Comparison of ENCODE assay signal across 27 mouse cellular contexts in genomic region chr5:98054834-98055233, GRCm38 (mm10). TPM values are rescaled to one million over a fixed set of nuclear protein-coding genes. Genes with fewer than 3 reads are reported as not detected.
DNase-seq lines count a peak whose midpoint lies in the region; ATAC-seq and TF ChIP-seq lines count a peak whose summit lies in the region.
"Had no signal": no experiment of that assay in that cellular context is flagged by ENCODE, and none has a peak within 500 bp of the region (broad histone marks: within the 10 kb centered on the region; RNA-seq: fewer than 3 reads in every experiment).

No protein-coding gene starts in this region.

- peak; percentile 18 for DNase-seq in lung, postnatal 0 days (ENCODE audit: low spot score)
- no peak for DNase-seq in lung, postnatal 10 days
- DNase-seq in kidney, postnatal 10 days: no peak
- no peak for DNase-seq in Muller cell, postnatal 12 days (ENCODE audit: inconsistent ontology term)
- no peak for DNase-seq in spleen, postnatal 14 days (ENCODE audit: low spot score in 2 of 2)
- DNase-seq: adrenal gland, adult 8-10 months; adrenal gland, postnatal 25 days; cerebellum, adult 18-20 months; cerebellum, adult 9-10 months; cerebellum, postnatal 14 days; embryo, embryonic 11 days; forebrain, postnatal 0 days; gastrocnemius, adult 2 months; gastrocnemius, postnatal 25 days had no signal

- no peak overlapping the region for H3K4me2 ChIP-seq in lung, postnatal 0 days (replicated peaks; ENCODE audit: low read depth, low read length)
- H3K4me2 ChIP-seq: embryonic facial prominence, embryonic 13.5 days; forebrain, embryonic 13.5 days; heart, embryonic 11.5 days; hindbrain, embryonic 13.5 days; intestine, embryonic 15.5 days had no signal

- H3K36me3 ChIP-seq in lung, postnatal 0 days (ENCODE audit: insufficient read depth, low read length): no peaks in the 10 kb centered on the region
- H3K36me3 ChIP-seq: embryonic facial prominence, embryonic 10.5 days; embryonic facial prominence, embryonic 13.5 days; forebrain, embryonic 10.5 days; hindbrain, embryonic 10.5 days; hindbrain, embryonic 13.5 days; intestine, embryonic 15.5 days had no signal

- H3K9ac ChIP-seq in lung, postnatal 0 days (replicated peaks; ENCODE audit: low read depth): no peak overlapping the region
- H3K9ac ChIP-seq: embryonic facial prominence, embryonic 13.5 days; forebrain, embryonic 13.5 days; forebrain, postnatal 0 days; hindbrain, embryonic 13.5 days; intestine, embryonic 15.5 days had no signal

- H3K4me1 ChIP-seq in lung, postnatal 0 days (ENCODE audit: insufficient read depth, low read depth, low read length): no peaks in the 10 kb centered on the region
- H3K4me1 ChIP-seq: embryonic facial prominence, embryonic 10.5 days; embryonic facial prominence, embryonic 13.5 days; forebrain, embryonic 10.5 days; forebrain, embryonic 13.5 days; hindbrain, embryonic 10.5 days; hindbrain, embryonic 13.5 days; intestine, embryonic 15.5 days had no signal

- ATAC-seq in lung, postnatal 0 days: no peak
- ATAC-seq in common myeloid progenitor, adult 5-6 weeks (replicated peaks; ENCODE audit: low read depth, poor library complexity, severe bottlenecking): peak; percentile 87
- ATAC-seq in megakaryocyte, adult 5-6 weeks (ENCODE audit: poor library complexity, severe bottlenecking): peak; percentile 98
- peak; percentile 93 for ATAC-seq in neutrophil, adult 5-6 weeks (ENCODE audit: extremely low read depth, insufficient number of reproducible peaks, low FRiP score, poor library complexity, severe bottlenecking)
- ATAC-seq: activated CD4-positive, CD25-positive, alpha-beta regulatory T cell, adult 4 months; forebrain, embryonic 13.5 days; forebrain, postnatal 0 days; hindbrain, embryonic 16.5 days; intestine, embryonic 15.5 days had no signal

- TF ChIP-seq CTCF in lung, postnatal 0 days (IDR thresholded peaks at IDR 0.05): no peak

- 87% methylated on average over 1 of the region's 1 CpGs for WGBS in lung, postnatal 0 days

- no peak overlapping the region for H3K27ac ChIP-seq in lung, postnatal 0 days (ENCODE audit: low read length)
- H3K27ac ChIP-seq: embryonic facial prominence, embryonic 10.5 days; embryonic facial prominence, embryonic 13.5 days; forebrain, embryonic 10.5 days; forebrain, embryonic 13.5 days; gastrocnemius, adult 2 months; hindbrain, embryonic 10.5 days; hindbrain, embryonic 13.5 days; intestine, embryonic 15.5 days had no signal

- no peaks in the 10 kb centered on the region for H3K27me3 ChIP-seq in lung, postnatal 0 days (replicated peaks; ENCODE audit: insufficient read depth, low read length)
- H3K27me3 ChIP-seq: embryonic facial prominence, embryonic 13.5 days; forebrain, embryonic 13.5 days; hindbrain, embryonic 13.5 days; intestine, embryonic 15.5 days had no signal

- TF ChIP-seq EP300 in lung, postnatal 0 days (IDR thresholded peaks at IDR 0.05): no peak

- H3K9me3 ChIP-seq in lung, postnatal 0 days (ENCODE audit: low read length): no peaks in the 10 kb centered on the region
- H3K9me3 ChIP-seq: embryonic facial prominence, embryonic 10.5 days; embryonic facial prominence, embryonic 13.5 days; forebrain, embryonic 10.5 days; forebrain, embryonic 13.5 days; hindbrain, embryonic 10.5 days; hindbrain, embryonic 13.5 days; intestine, embryonic 15.5 days had no signal

- no peak overlapping the region for H3K4me3 ChIP-seq in lung, postnatal 0 days (ENCODE audit: low read depth, low read length)
- H3K4me3 ChIP-seq: embryonic facial prominence, embryonic 10.5 days; embryonic facial prominence, embryonic 13.5 days; forebrain, embryonic 10.5 days; forebrain, embryonic 13.5 days; gastrocnemius, adult 2 months; hindbrain, embryonic 10.5 days; hindbrain, embryonic 13.5 days; intestine, embryonic 15.5 days had no signal

RNA-seq across cellular contexts. Expression of gene Antxr2, which starts 24.0 kb away (rescaled TPM):
- polyA plus RNA-seq in lung, postnatal 0 days (2015; fragmentation: Nextera tagmentation; extraction: Ambion mirVana): 30.7 and 39.2 TPM in 2 replicates
- total RNA-seq in common myeloid progenitor, adult 5-6 weeks (2017): 5.5 and 8.8 TPM in 2 replicates
- 20.7 and 22.2 TPM in 2 replicates for total RNA-seq in megakaryocyte, adult 5-6 weeks (2015)
- total RNA-seq in megakaryocyte, adult 5-6 weeks (2017): 19.3 and 24.4 TPM in 2 replicates
- 101 and 114 TPM in 2 replicates for total RNA-seq in neutrophil, adult 5-6 weeks (2017)
